Mouse (Mus musculus) layer of hippocampus, adult 2 months (tissue): ENCODE results near the gene Mrto4. TPM values are rescaled to one million over a fixed set of nuclear protein-coding genes. Genes with fewer than 3 reads are reported as not detected.

ENCODE experiments used
- DNase-seq, 2 experiments: peaks; one replicate each; pipeline ENCODE4 v3.0.0; 2022; ENCODE audit warnings: low spot score in 2 of 2
- H3K27ac ChIP-seq: fragments of 200-600 bp; 2 replicates; pipeline ENCODE4 v1.8.1; 2022
- H3K4me3 ChIP-seq: fragments of 200-600 bp; 2 replicates; pipeline ENCODE4 v1.8.1; 2022; ENCODE audit warnings: mild to moderate bottlenecking
- CTCF ChIP-seq: fragments of 200-600 bp; conservative IDR thresholded peaks from 2 replicates; pipeline ENCODE4 v1.8.1; 2022; ENCODE audit warnings: antibody characterized with exemption, mild to moderate bottlenecking, moderate library complexity
- total RNA-seq, 2 experiments: library from RNA; stranded (reverse); gene quantifications; 2 replicates each; pipeline ENCODE4 v1.2.3; 2021

Mrto4 gene
- total RNA-seq, 2 experiments from 2014 or later = 51.5 to 53.6 TPM

- no peak overlapping the region for H3K4me3 ChIP-seq
- no peak for TF ChIP-seq CTCF
- DNase-seq = no peak
- H3K27ac ChIP-seq = no peak overlapping the region
Observed at GRCm38 (mm10) chr4:139334631-139335295, 17.6 kb downstream of the Mrto4 start.

GRCm38 (mm10) chr4:139330605-139331004, 21.8 kb downstream of the Mrto4 start:
- DNase-seq = peak; percentile 24 to 38
- Histone ChIP-seq H3K4me3 (no peak overlapping the region), H3K27ac (no peak overlapping the region)
- peak; percentile 72 for TF ChIP-seq CTCF

- DNase-seq = no peak
- no peak overlapping the region for H3K4me3 ChIP-seq
- TF ChIP-seq CTCF = no peak
- no peak overlapping the region for H3K27ac ChIP-seq
Observed at GRCm38 (mm10) chr4:139319740-139320139, 32.6 kb downstream of the Mrto4 start.

GRCm38 (mm10) chr4:139318449-139318848, 33.9 kb downstream of the Mrto4 start:
- DNase-seq = no peak
- Histone ChIP-seq H3K27ac (no peak overlapping the region), H3K4me3 (no peak overlapping the region)
- no peak for TF ChIP-seq CTCF

- DNase-seq = no peak
- peak; percentile 76 for TF ChIP-seq CTCF
- Histone ChIP-seq H3K4me3 (no peak overlapping the region), H3K27ac (no peak overlapping the region)
Observed at GRCm38 (mm10) chr4:139312632-139313031, 39.7 kb downstream of the Mrto4 start.

GRCm38 (mm10) chr4:139311707-139312106, 40.7 kb downstream of the Mrto4 start:
- no peak for TF ChIP-seq CTCF
- no peak for DNase-seq
- Histone ChIP-seq H3K4me3 (peak overlapping the region; percentile 93), H3K27ac (no peak overlapping the region)

- Histone ChIP-seq H3K4me3 (peak overlapping the region; percentile 93), H3K27ac (peak overlapping the region; percentile 92)
- no peak for DNase-seq
- no peak for TF ChIP-seq CTCF
Observed at GRCm38 (mm10) chr4:139310899-139311701, 41.3 kb downstream of the Mrto4 start.

GRCm38 (mm10) chr4:139310171-139310898, 42.0 kb downstream of the Mrto4 start, which contains the start of the genes Pqlc2 and Akr7a5:
Pqlc2 (minus strand) TSS chr4:139310708.
Akr7a5 (plus strand) TSS chr4:139310744.
- Histone ChIP-seq H3K27ac (peak within 1 kb of the TSS; percentile 92), H3K4me3 (peak within 1 kb of the TSS; percentile 93)
- peak; percentile 96 to 99 for DNase-seq
- TF ChIP-seq CTCF = peak; percentile 8; the same call in 1 of the 2 replicates

- TF ChIP-seq CTCF = peak; percentile 61
- H3K27ac ChIP-seq = peak overlapping the region; percentile 92; the same call in 1 of the 2 replicates
- no peak for DNase-seq
- H3K4me3 ChIP-seq = peak overlapping the region; percentile 93
Observed at GRCm38 (mm10) chr4:139309651-139310050, 42.7 kb downstream of the Mrto4 start.

- Histone ChIP-seq H3K4me3 (no peak overlapping the region), H3K27ac (no peak overlapping the region)
- no peak for DNase-seq
- TF ChIP-seq CTCF = no peak
Observed at GRCm38 (mm10) chr4:139307916-139308315, 44.5 kb downstream of the Mrto4 start.

GRCm38 (mm10) chr4:139305521-139305920, 46.9 kb downstream of the Mrto4 start:
- no peak for DNase-seq
- no peak for TF ChIP-seq CTCF
- H3K4me3 ChIP-seq = no peak overlapping the region
- H3K27ac ChIP-seq = no peak overlapping the region

- Histone ChIP-seq H3K4me3 (no peak overlapping the region), H3K27ac (no peak overlapping the region)
- no peak for TF ChIP-seq CTCF
- DNase-seq = no peak
Observed at GRCm38 (mm10) chr4:139302241-139302640, 50.1 kb downstream of the Mrto4 start.

GRCm38 (mm10) chr4:139301780-139302179, 50.6 kb downstream of the Mrto4 start:
- DNase-seq = no peak
- TF ChIP-seq CTCF = no peak
- H3K4me3 ChIP-seq = no peak overlapping the region
- no peak overlapping the region for H3K27ac ChIP-seq
